Mouse (Mus musculus): ENCODE measurements at regions not wholly inside any gene's neighbourhood (a gene's known extent, or its start where the extent isn't known, plus 50 kb on each side); places are given as distances from the start of the nearest gene placed in this dataset.

GRCm38 (mm10) chr4:53270433-53270832 lies 110.7 kb upstream of the Abca1 start:
- Histone ChIP-seq H3K27ac (replicated peaks) (no peak overlapping the region), H3K36me3 (no peaks in the 10 kb centered on the region), H3K9me3 (replicated peaks) (no peaks in the 10 kb centered on the region), H3K4me3 (no peak overlapping the region), H3K27me3 (ENCODE audit: low read depth, poor library complexity, severe bottlenecking) (no peaks in the 10 kb centered on the region), H3K4me1 (no peaks in the 10 kb centered on the region)
- 91% methylated on average over 10 of the region's 10 CpGs for WGBS
- DNase-seq (ENCODE audit: low spot score): no peak

GRCm38 (mm10) chr4:53269999-53270398 lies 110.3 kb upstream of the Abca1 start:
- Histone ChIP-seq H3K4me1 (no peaks in the 10 kb centered on the region), H3K9me3 (replicated peaks) (no peaks in the 10 kb centered on the region), H3K27me3 (ENCODE audit: low read depth, poor library complexity, severe bottlenecking) (no peaks in the 10 kb centered on the region), H3K27ac (replicated peaks) (no peak overlapping the region), H3K36me3 (no peaks in the 10 kb centered on the region), H3K4me3 (no peak overlapping the region)
- 89% methylated on average over 5 of the region's 5 CpGs for WGBS
- DNase-seq (ENCODE audit: low spot score): no peak

GRCm38 (mm10) chr4:53269251-53269842 lies 109.7 kb upstream of the Abca1 start:
- WGBS: 88% methylated on average over 5 of the region's 5 CpGs
- Histone ChIP-seq H3K27ac (replicated peaks) (no peak overlapping the region), H3K36me3 (no peaks in the 10 kb centered on the region), H3K27me3 (ENCODE audit: low read depth, poor library complexity, severe bottlenecking) (no peaks in the 10 kb centered on the region), H3K9me3 (replicated peaks) (no peaks in the 10 kb centered on the region), H3K4me3 (no peak overlapping the region), H3K4me1 (no peaks in the 10 kb centered on the region)
- DNase-seq (ENCODE audit: low spot score): no peak

- no peak overlapping the region for H3K4me3 ChIP-seq
- H3K4me1 ChIP-seq: peaks cover 4% of the 10 kb centered on the region; the same call in 1 of the 2 replicates
- H3K36me3 ChIP-seq: no peaks in the 10 kb centered on the region
- no peak for DNase-seq (ENCODE audit: low spot score)
- no peaks in the 10 kb centered on the region for H3K27me3 ChIP-seq (ENCODE audit: low read depth, poor library complexity, severe bottlenecking)
- WGBS: 83% methylated on average over 5 of the region's 5 CpGs
- no peaks in the 10 kb centered on the region for H3K9me3 ChIP-seq (replicated peaks)
- H3K27ac ChIP-seq (replicated peaks): no peak overlapping the region
Observed at GRCm38 (mm10) chr4:53264901-53265300, 105.2 kb upstream of the Abca1 start.

GRCm38 (mm10) chr4:53264501-53264900 lies 104.8 kb upstream of the Abca1 start:
- Histone ChIP-seq H3K4me1 (peaks cover 4% of the 10 kb centered on the region; the same call in 1 of the 2 replicates), H3K27ac (replicated peaks) (no peak overlapping the region), H3K9me3 (replicated peaks) (no peaks in the 10 kb centered on the region), H3K36me3 (no peaks in the 10 kb centered on the region), H3K27me3 (ENCODE audit: low read depth, poor library complexity, severe bottlenecking) (no peaks in the 10 kb centered on the region), H3K4me3 (no peak overlapping the region)
- 94% methylated on average over 2 of the region's 2 CpGs for WGBS
- no peak for DNase-seq (ENCODE audit: low spot score)

GRCm38 (mm10) chr4:53263776-53264175 lies 104.1 kb upstream of the Abca1 start:
- Histone ChIP-seq H3K27me3 (ENCODE audit: low read depth, poor library complexity, severe bottlenecking) (no peaks in the 10 kb centered on the region), H3K27ac (replicated peaks) (no peak overlapping the region), H3K4me1 (peaks cover 4% of the 10 kb centered on the region; the same call in 1 of the 2 replicates), H3K4me3 (no peak overlapping the region), H3K9me3 (replicated peaks) (no peaks in the 10 kb centered on the region), H3K36me3 (no peaks in the 10 kb centered on the region)
- no peak for DNase-seq (ENCODE audit: low spot score)
- 76% methylated on average over 13 of the region's 13 CpGs for WGBS

GRCm38 (mm10) chr4:53262466-53262865 lies 102.8 kb upstream of the Abca1 start:
- H3K4me3 ChIP-seq: no peak overlapping the region
- no peak for DNase-seq (ENCODE audit: low spot score)
- no peak overlapping the region for H3K27ac ChIP-seq (replicated peaks)
- peaks cover 4% of the 10 kb centered on the region; the same call in 1 of the 2 replicates for H3K4me1 ChIP-seq
- H3K36me3 ChIP-seq: no peaks in the 10 kb centered on the region
- WGBS: 89% methylated on average over 5 of the region's 5 CpGs
- no peaks in the 10 kb centered on the region for H3K27me3 ChIP-seq (ENCODE audit: low read depth, poor library complexity, severe bottlenecking)
- no peaks in the 10 kb centered on the region for H3K9me3 ChIP-seq (replicated peaks)

- no peaks in the 10 kb centered on the region for H3K27me3 ChIP-seq (ENCODE audit: low read depth, poor library complexity, severe bottlenecking)
- DNase-seq (ENCODE audit: low spot score): no peak
- 87% methylated on average over 6 of the region's 6 CpGs for WGBS
Observed at GRCm38 (mm10) chr4:53261556-53262140, 102.0 kb upstream of the Abca1 start.

GRCm38 (mm10) chr4:53258975-53259374 lies 99.3 kb upstream of the Abca1 start:
- Histone ChIP-seq H3K27me3 (ENCODE audit: low read depth, poor library complexity, severe bottlenecking) (no peaks in the 10 kb centered on the region), H3K36me3 (no peaks in the 10 kb centered on the region), H3K9me3 (replicated peaks) (no peaks in the 10 kb centered on the region), H3K4me1 (peaks cover 3% of the 10 kb centered on the region; the same call in 1 of the 2 replicates), H3K4me3 (no peak overlapping the region), H3K27ac (replicated peaks) (no peak overlapping the region)
- 94% methylated on average over 6 of the region's 6 CpGs for WGBS
- DNase-seq (ENCODE audit: low spot score): no peak

More at GRCm38 (mm10) chr4:53261556-53262140, 102.0 kb upstream of the Abca1 start:
- Histone ChIP-seq H3K36me3 (no peaks in the 10 kb centered on the region), H3K27ac (replicated peaks) (no peak overlapping the region), H3K4me1 (peaks cover 4% of the 10 kb centered on the region; the same call in 1 of the 2 replicates), H3K9me3 (replicated peaks) (no peaks in the 10 kb centered on the region), H3K4me3 (no peak overlapping the region)

GRCm38 (mm10) chr4:53256996-53257395 lies 97.3 kb upstream of the Abca1 start:
- DNase-seq (ENCODE audit: low spot score): no peak
- Histone ChIP-seq H3K27ac (replicated peaks) (no peak overlapping the region), H3K4me3 (no peak overlapping the region), H3K4me1 (no peaks in the 10 kb centered on the region), H3K9me3 (replicated peaks) (no peaks in the 10 kb centered on the region), H3K27me3 (ENCODE audit: low read depth, poor library complexity, severe bottlenecking) (no peaks in the 10 kb centered on the region), H3K36me3 (no peaks in the 10 kb centered on the region)
- WGBS: 92% methylated on average over 5 of the region's 5 CpGs

GRCm38 (mm10) chr4:53254483-53254882 lies 94.8 kb upstream of the Abca1 start:
- 92% methylated on average over 6 of the region's 6 CpGs for WGBS
- Histone ChIP-seq H3K36me3 (no peaks in the 10 kb centered on the region), H3K4me1 (no peaks in the 10 kb centered on the region), H3K9me3 (replicated peaks) (no peaks in the 10 kb centered on the region), H3K4me3 (no peak overlapping the region), H3K27me3 (ENCODE audit: low read depth, poor library complexity, severe bottlenecking) (no peaks in the 10 kb centered on the region), H3K27ac (replicated peaks) (no peak overlapping the region)
- DNase-seq (ENCODE audit: low spot score): no peak

- Histone ChIP-seq H3K9me3 (replicated peaks) (no peaks in the 10 kb centered on the region), H3K4me1 (no peaks in the 10 kb centered on the region), H3K27me3 (ENCODE audit: low read depth, poor library complexity, severe bottlenecking) (no peaks in the 10 kb centered on the region), H3K36me3 (no peaks in the 10 kb centered on the region), H3K27ac (replicated peaks) (no peak overlapping the region), H3K4me3 (no peak overlapping the region)
- WGBS: 70% methylated on average over 4 of the region's 4 CpGs
- no peak for DNase-seq (ENCODE audit: low spot score)
Observed at GRCm38 (mm10) chr4:53253680-53254079, 94.0 kb upstream of the Abca1 start.

- no peaks in the 10 kb centered on the region for H3K9me3 ChIP-seq (replicated peaks)
- no peaks in the 10 kb centered on the region for H3K27me3 ChIP-seq (ENCODE audit: low read depth, poor library complexity, severe bottlenecking)
- no peak overlapping the region for H3K27ac ChIP-seq (replicated peaks)
- H3K4me3 ChIP-seq: no peak overlapping the region
- 89% methylated on average over 3 of the region's 3 CpGs for WGBS
- no peak for DNase-seq (ENCODE audit: low spot score)
- H3K4me1 ChIP-seq: no peaks in the 10 kb centered on the region
- no peaks in the 10 kb centered on the region for H3K36me3 ChIP-seq
Observed at GRCm38 (mm10) chr4:53250325-53250724, 90.6 kb upstream of the Abca1 start.
